Mouse (Mus musculus) urinary bladder, postnatal 36 days (tissue): Measurements from ENCODE around the gene Defa37.
"Not testable (repeated sequence)": the region's sequence is repeated elsewhere in the genome, so short reads cannot be mapped to it uniquely, and the experiment has no call there.

Experiments used
- DNase-seq, 2 experiments: peaks; one replicate each; pipeline ENCODE4 v3.0.0; 2022; ENCODE audit warnings: low spot score in 2 of 2, mixed read lengths in 1 of 2

The Defa37 gene

DNA sequence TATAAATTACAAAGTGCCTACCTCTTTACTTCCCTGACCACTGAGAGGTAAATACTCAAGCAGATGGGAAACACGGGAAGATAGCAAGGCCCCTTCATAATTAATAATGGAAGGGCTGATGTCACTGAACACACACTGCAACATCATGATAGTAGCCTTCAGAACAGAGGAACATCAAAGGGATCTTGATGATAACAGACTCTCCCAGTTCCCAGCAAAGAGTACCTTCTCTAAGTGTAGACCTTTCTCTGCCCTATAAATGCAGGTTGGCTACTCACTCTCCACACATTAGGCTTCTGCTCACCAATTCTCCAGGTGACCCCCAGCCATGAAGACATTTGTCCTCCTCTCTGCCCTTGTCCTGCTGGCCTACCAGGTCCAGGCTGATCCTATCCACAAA, at the start of gene Defa37:
TSS of gene Defa37 (plus strand) at position 301 of the 400 bp plus-strand sequence.
- DNase-seq: not testable (repeated sequence)

DNA sequence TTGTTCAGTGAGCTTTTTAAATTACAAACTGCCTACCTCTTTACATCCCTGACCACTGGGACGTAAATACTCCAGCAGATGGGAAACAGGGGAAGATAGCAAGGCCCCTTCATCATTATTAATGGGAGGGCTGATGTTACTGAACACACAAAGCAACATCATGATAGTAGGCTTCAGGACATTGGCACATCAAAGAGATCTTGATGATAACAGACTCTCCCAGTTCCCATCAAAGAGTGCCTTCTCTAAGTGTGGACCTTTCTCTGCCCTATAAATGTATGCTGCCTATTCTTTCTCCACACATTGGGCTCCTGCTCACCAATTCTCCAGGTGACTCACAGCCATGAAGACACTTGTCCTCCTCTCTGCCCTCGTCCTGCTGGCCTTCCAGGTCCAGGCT, 36.5 kb upstream of the Defa37 start, which contains the start of gene Defa32:
TSS of gene Defa32 (plus strand) at position 301 of the 400 bp plus-strand sequence.
- not testable (repeated sequence) for DNase-seq

DNA sequence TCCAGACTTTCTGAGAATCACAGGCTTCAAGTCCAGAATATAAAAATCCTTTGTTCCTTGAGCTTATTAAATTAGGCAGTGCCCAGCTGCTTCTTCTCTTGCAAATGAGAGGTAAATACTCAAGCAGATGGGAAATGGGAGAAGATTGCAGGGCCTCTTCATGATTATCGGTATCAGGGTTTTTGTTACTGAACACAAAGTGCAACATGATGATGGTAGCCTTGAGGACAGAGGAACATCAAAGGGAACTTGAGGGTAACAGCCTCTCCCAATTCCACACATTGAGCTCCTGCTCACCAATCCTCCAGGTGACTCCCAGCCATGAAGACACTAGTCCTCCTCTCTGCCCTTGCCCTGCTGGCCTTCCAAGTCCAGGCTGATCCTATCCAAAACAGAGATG, 17.5 kb downstream of the Defa37 start, which contains the start of gene Defa28:
TSS of gene Defa28 (plus strand) at position 301 of the 400 bp plus-strand sequence.
- DNase-seq: not testable (repeated sequence)

DNA sequence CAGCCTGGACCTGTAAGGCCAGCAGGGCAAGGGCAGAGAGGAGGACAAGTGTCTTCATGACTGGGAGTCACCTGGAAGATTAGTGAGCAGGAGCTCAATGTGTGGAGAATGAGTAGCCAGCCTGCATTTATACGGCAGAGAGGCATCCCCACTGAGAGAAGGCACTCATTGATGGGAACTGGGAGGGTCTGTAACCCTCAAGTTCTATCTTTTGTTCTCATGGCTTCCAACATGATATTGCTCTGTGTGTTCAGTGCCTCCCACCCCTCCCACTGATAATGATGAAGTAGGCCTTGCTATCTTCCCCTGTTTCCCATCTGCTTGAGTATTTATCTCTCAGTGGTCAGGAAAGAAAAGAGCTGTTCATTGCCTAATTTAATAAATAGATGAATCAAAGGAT, 29.2 kb downstream of the Defa37 start, which contains the start of gene Gm7861:
TSS of gene Gm7861 (minus strand) at position 101 of the 400 bp plus-strand sequence.
- DNase-seq: not testable (repeated sequence)
